8 mouse cellular contexts compared by ENCODE assay signal in genomic region chr13:34154931-34155272, GRCm38 (mm10). TPM values are rescaled to one million over a fixed set of nuclear protein-coding genes. Genes with fewer than 3 reads are reported as not detected.
DNase-seq lines count a peak whose midpoint lies in the region; ATAC-seq and TF ChIP-seq lines count a peak whose summit lies in the region.

No protein-coding gene starts in this region.

- CTCF ChIA-PET in Patski (lab: Charles Lee): interaction anchor here (1.0 to 2.2 kb wide), 5 partner anchors 105 to 198 kb away, joined by 3 to 24 read pairs (median 4); partner anchors contain the start of gene Bphl

- peak overlapping the region; percentile 69 for H3K9ac ChIP-seq in heart, embryonic 13.5 days
- peak overlapping the region; percentile 21; the same call in 1 of the 2 replicates for H3K9ac ChIP-seq in liver, postnatal 0 days (replicated peaks)
- no peak overlapping the region for H3K9ac ChIP-seq in neural tube, embryonic 14.5 days (replicated peaks; ENCODE audit: low read depth, low read length)

- peaks cover 53% of the 10 kb centered on the region for H3K4me1 ChIP-seq in heart, embryonic 13.5 days
- 0 out of 2 replicates have a peak, but pooled peaks cover 3% of the 10 kb centered on the region for H3K4me1 ChIP-seq in liver, postnatal 0 days (ENCODE audit: insufficient read depth)
- peaks cover 14% of the 10 kb centered on the region for H3K4me1 ChIP-seq in neural tube, embryonic 14.5 days (ENCODE audit: control insufficient read depth, insufficient read depth, low read length)

- H3K9me3 ChIP-seq in heart, embryonic 13.5 days: no peaks in the 10 kb centered on the region
- H3K9me3 ChIP-seq in liver, postnatal 0 days (ENCODE audit: low read length): no peaks in the 10 kb centered on the region
- H3K9me3 ChIP-seq in neural tube, embryonic 14.5 days (ENCODE audit: control insufficient read depth, low read length): no peaks in the 10 kb centered on the region

- H3K4me3 ChIP-seq in heart, embryonic 13.5 days: peak overlapping the region; percentile 29
- H3K4me3 ChIP-seq in liver, postnatal 0 days (ENCODE audit: low read depth, low read length): peak overlapping the region; percentile 26; the same call in 1 of the 2 replicates
- H3K4me3 ChIP-seq in neural tube, embryonic 14.5 days (ENCODE audit: low read depth, low read length): 0 out of 2 replicates have a peak overlapping the region, but pooled peaks have one; percentile 0

- H3K27ac ChIP-seq in heart, embryonic 13.5 days (replicated peaks): peak overlapping the region; percentile 65
- 0 out of 2 replicates have a peak overlapping the region, but pooled peaks have one; percentile 14 for H3K27ac ChIP-seq in liver, postnatal 0 days (ENCODE audit: low read depth)
- H3K27ac ChIP-seq in neural tube, embryonic 14.5 days (ENCODE audit: low read depth, low read length): peak overlapping the region; percentile 64; the same call in 1 of the 2 replicates

- peak overlapping the region; percentile 54 for H3K4me2 ChIP-seq in heart, embryonic 13.5 days
- H3K4me2 ChIP-seq in liver, postnatal 0 days (ENCODE audit: low read depth, low read length): peak overlapping the region; percentile 62
- H3K4me2 ChIP-seq in neural tube, embryonic 14.5 days (ENCODE audit: low read depth, low read length): peak overlapping the region; percentile 42

- TF ChIP-seq EP300 in liver, postnatal 0 days (IDR thresholded peaks at IDR 0.05; ENCODE audit: low read depth): no peak

- no peaks in the 10 kb centered on the region for H3K36me3 ChIP-seq in heart, embryonic 13.5 days
- no peaks in the 10 kb centered on the region for H3K36me3 ChIP-seq in liver, postnatal 0 days (replicated peaks; ENCODE audit: insufficient read depth, low read length)
- H3K36me3 ChIP-seq in neural tube, embryonic 14.5 days (ENCODE audit: control insufficient read depth, insufficient read depth, low read length): no peaks in the 10 kb centered on the region

- in situ Hi-C loops in Patski (cut with MboI; ENCODE audit: low pct_unique_long_range_greater_than_20kb): loop anchor here (5.0 to 10.0 kb wide), 2 partner anchors 108 to 200 kb away; no protein-coding TSS in a partner anchor

- H3K27me3 ChIP-seq in Patski: no peaks in the 10 kb centered on the region
- no peaks in the 10 kb centered on the region for H3K27me3 ChIP-seq in heart, embryonic 13.5 days (replicated peaks)
- 0 out of 2 replicates have a peak, but pooled peaks cover 3% of the 10 kb centered on the region for H3K27me3 ChIP-seq in liver, postnatal 0 days (ENCODE audit: insufficient read depth, low read length)
- H3K27me3 ChIP-seq in neural tube, embryonic 14.5 days (ENCODE audit: control insufficient read depth, insufficient read depth, low read length): no peaks in the 10 kb centered on the region

- peak; percentile 57 for TF ChIP-seq CTCF in Patski (IDR thresholded peaks at IDR 0.05)
- peak; percentile 72 for TF ChIP-seq CTCF in liver, postnatal 0 days (IDR thresholded peaks at IDR 0.05; ENCODE audit: low read depth)

- POLR2A ChIA-PET in Patski (lab: Charles Lee): no interaction called here

- WGBS in heart, embryonic 13.5 days: 36% methylated on average over 3 of the region's 3 CpGs
- 26% methylated on average over 3 of the region's 3 CpGs for WGBS in liver, postnatal 0 days (ENCODE audit: insufficient replicate concordance)
- WGBS in neural tube, embryonic 14.5 days: 39% methylated on average over 3 of the region's 3 CpGs

- ATAC-seq in CD4-positive, CD25-positive, alpha-beta regulatory T cell, adult 4 months: peak; percentile 79
- no peak for ATAC-seq in Patski
- no peak for ATAC-seq in heart, embryonic 13.5 days (ENCODE audit: extremely low read depth, insufficient number of reproducible peaks, low FRiP score, low TSS enrichment)
- peak; percentile 39; the same call in 1 of the 2 replicates for ATAC-seq in liver, postnatal 0 days
- peak; percentile 35; the same call in 1 of the 2 replicates for ATAC-seq in neural tube, embryonic 14.5 days (ENCODE audit: low read depth)

- no peak for DNase-seq in Patski (ENCODE audit: low read depth, low spot score)
- peak; percentile 82 for DNase-seq in embryo, embryonic 10.5 days (ENCODE audit: low spot score)
- DNase-seq in kidney, postnatal 10 days: peak; percentile 87
- peak; percentile 64 for DNase-seq in liver, postnatal 0 days
- DNase-seq in yolk sac, embryonic 10.5 days (ENCODE audit: low spot score): no peak

RNA-seq across cellular contexts. Expression of gene Psmg4, which starts 7.9 kb away (rescaled TPM):
- polyA plus RNA-seq in CD4-positive, CD25-positive, alpha-beta regulatory T cell, adult 4 months (2017; shearing (Covaris generic)): 10 to 100 TPM; 36.0 to 41.4 TPM
- polyA plus RNA-seq in Patski (2021): 36.6 TPM
- 65.3 and 81.5 TPM in 2 replicates for polyA plus RNA-seq in heart, embryonic 13.5 days (2015; fragmentation: Nextera tagmentation; extraction: Ambion mirVana)
- 49.2 and 50.5 TPM in 2 replicates for polyA plus RNA-seq in liver, postnatal 0 days (2015; fragmentation: Nextera tagmentation; extraction: Ambion mirVana)
- polyA plus RNA-seq in neural tube, embryonic 14.5 days (2014; fragmentation: Nextera tagmentation; extraction: Ambion mirVana): 77.8 and 87.4 TPM in 2 replicates

RNA-seq across cellular contexts. Expression of gene Tubb2b, which starts 24.6 kb away (rescaled TPM):
- polyA plus RNA-seq in CD4-positive, CD25-positive, alpha-beta regulatory T cell, adult 4 months (2017; shearing (Covaris generic)): under 1 TPM; 0.59 to 0.72 TPM
- polyA plus RNA-seq in Patski (2021): 61.0 TPM
- 36.7 and 40.0 TPM in 2 replicates for polyA plus RNA-seq in heart, embryonic 13.5 days (2015; fragmentation: Nextera tagmentation; extraction: Ambion mirVana)
- 0.28 and 0.31 TPM in 2 replicates for polyA plus RNA-seq in liver, postnatal 0 days (2015; fragmentation: Nextera tagmentation; extraction: Ambion mirVana)
- 629 and 667 TPM in 2 replicates for polyA plus RNA-seq in neural tube, embryonic 14.5 days (2014; fragmentation: Nextera tagmentation; extraction: Ambion mirVana)

Comparison
In these comparisons a context has a peak if more than half of its experiments do, and no peak if none do; other contexts are left out.
1. ATAC-seq: peak in CD4-positive, CD25-positive, alpha-beta regulatory T cell, adult 4 months (single experiment), liver, postnatal 0 days (single experiment) and neural tube, embryonic 14.5 days (single experiment); none in Patski (single experiment) and heart, embryonic 13.5 days (single experiment).
2. DNase-seq: peak in embryo, embryonic 10.5 days (single experiment), kidney, postnatal 10 days (single experiment) and liver, postnatal 0 days (single experiment); none in Patski (single experiment) and yolk sac, embryonic 10.5 days (single experiment).
3. H3K27ac ChIP-seq: peak in every context shown above with its lines; median percentile 65 in heart, embryonic 13.5 days; 64 in neural tube, embryonic 14.5 days; 14 in liver, postnatal 0 days.
4. RNA of gene Tubb2b, which starts 24.6 kb away (polyA plus RNA-seq): 629 to 667 TPM in neural tube, embryonic 14.5 days, 61.0 TPM in Patski (single experiment) and 36.7 to 40.0 TPM in heart, embryonic 13.5 days; 0.59 to 0.72 TPM in CD4-positive, CD25-positive, alpha-beta regulatory T cell, adult 4 months and 0.28 to 0.31 TPM in liver, postnatal 0 days; every median in the first group is over 10 times any median in the second.
5. Peak in every context shown above with its lines, with median percentiles within 50 percentile points of each other: H3K4me2 ChIP-seq and H3K4me3 ChIP-seq.